Mouse (Mus musculus) erythroblast, embryonic 14.5 days (primary cell): Measurements from ENCODE around the gene Kcnk4. TPM values are rescaled to one million over a fixed set of nuclear protein-coding genes. Genes with fewer than 3 reads are reported as not detected.

ENCODE experiments used
- H3K27me3 ChIP-seq: 2 replicates; pipeline ENCODE4 v1.6.1; 2012; ENCODE audit warnings: inconsistent platforms; ENCODE audit not compliant: control insufficient read depth
- H3K36me3 ChIP-seq: 2 replicates; pipeline ENCODE4 v1.6.1; 2012; ENCODE audit warnings: mild to moderate bottlenecking, inconsistent platforms; ENCODE audit not compliant: control insufficient read depth
- H3K4me1 ChIP-seq: 2 replicates; pipeline ENCODE4 v1.6.1; 2012; ENCODE audit warnings: inconsistent platforms; ENCODE audit not compliant: control insufficient read depth
- H3K4me3 ChIP-seq: replicated peaks from 2 replicates; pipeline ENCODE3; 2012; ENCODE audit warnings: moderate library complexity, mild to moderate bottlenecking, inconsistent platforms
- H3K9me3 ChIP-seq: 2 replicates; pipeline ENCODE4 v1.6.1; 2012; ENCODE audit warnings: low read length, inconsistent platforms, mixed read lengths; ENCODE audit not compliant: control insufficient read depth
- GATA1 ChIP-seq: IDR thresholded peaks from 2 replicates; pipeline ENCODE4 v1.6.1; 2012; ENCODE audit warnings: low read length, inconsistent platforms, mixed read lengths
- TAL1 ChIP-seq: IDR thresholded peaks from 3 replicates; pipeline ENCODE4 v1.6.1; 2012; ENCODE audit warnings: low read length, inconsistent platforms, mixed read lengths
- polyA plus RNA-seq: library from polyadenylated mRNA; stranded (reverse); fragments of >175 nt; gene quantifications from 2 replicates; pipeline ENCODE4 v1.2.3, GENCODE M21; 2012

Gene Kcnk4
- polyA plus RNA-seq, 1 experiment, result not detected

GRCm38 (mm10) chr19:6939106-6940002 is 5.0 kb upstream of the Kcnk4 start:
- H3K36me3 ChIP-seq, result peaks cover 5% of the 10 kb centered on the region
- H3K4me3 ChIP-seq, result no peak overlapping the region
- H3K4me1 ChIP-seq, result peaks cover 31% of the 10 kb centered on the region
- H3K9me3 ChIP-seq, result no peaks in the 10 kb centered on the region; the same call in 1 of the 2 replicates
- peaks cover 24% of the 10 kb centered on the region for H3K27me3 ChIP-seq
- TF ChIP-seq GATA1, result no peak
- no peak for TF ChIP-seq TAL1

GRCm38 (mm10) chr19:6937541-6938465 is 3.5 kb upstream of the Kcnk4 start:
- H3K9me3 ChIP-seq, result peaks cover 10% of the 10 kb centered on the region; the same call in 1 of the 2 replicates
- no peak overlapping the region for H3K4me3 ChIP-seq
- H3K4me1 ChIP-seq, result peaks cover 27% of the 10 kb centered on the region
- H3K27me3 ChIP-seq, result peaks cover 40% of the 10 kb centered on the region
- no peak for TF ChIP-seq TAL1
- TF ChIP-seq GATA1, result no peak
- H3K36me3 ChIP-seq, result no peaks in the 10 kb centered on the region; the same call in 1 of the 2 replicates

- Histone ChIP-seq H3K36me3 (no peaks in the 10 kb centered on the region; the same call in 1 of the 2 replicates), H3K9me3 (peaks cover 10% of the 10 kb centered on the region; the same call in 1 of the 2 replicates), H3K27me3 (peaks cover 55% of the 10 kb centered on the region), H3K4me1 (peaks cover 17% of the 10 kb centered on the region), H3K4me3 (no peak overlapping the region)
- TF ChIP-seq GATA1, result no peak
These were observed 2.0 kb upstream of the Kcnk4 start for GRCm38 (mm10) chr19:6936299-6936698.

- H3K4me3 ChIP-seq, result no peak overlapping the region
- H3K27me3 ChIP-seq, result peaks cover 79% of the 10 kb centered on the region
- TF ChIP-seq TAL1 (no peak), GATA1 (no peak)
- H3K4me1 ChIP-seq, result peaks cover 5% of the 10 kb centered on the region
- H3K36me3 ChIP-seq, result no peaks in the 10 kb centered on the region; the same call in 1 of the 2 replicates
- peaks cover 10% of the 10 kb centered on the region; the same call in 1 of the 2 replicates for H3K9me3 ChIP-seq
These were observed 700 bp downstream of the Kcnk4 start for GRCm38 (mm10) chr19:6933436-6934194.

- Histone ChIP-seq H3K36me3 (no peaks in the 10 kb centered on the region), H3K4me1 (peaks cover 5% of the 10 kb centered on the region), H3K9me3 (peaks cover 10% of the 10 kb centered on the region; the same call in 1 of the 2 replicates), H3K27me3 (peaks cover 84% of the 10 kb centered on the region), H3K4me3 (no peak overlapping the region)
- no peak for TF ChIP-seq TAL1
- TF ChIP-seq GATA1, result no peak
These were observed 1.2 kb downstream of the Kcnk4 start for GRCm38 (mm10) chr19:6933102-6933435.

GRCm38 (mm10) chr19:6932018-6932417 is 2.3 kb downstream of the Kcnk4 start:
- Histone ChIP-seq H3K4me3 (no peak overlapping the region), H3K9me3 (peaks cover 13% of the 10 kb centered on the region; the same call in 1 of the 2 replicates), H3K36me3 (no peaks in the 10 kb centered on the region), H3K27me3 (peaks cover 91% of the 10 kb centered on the region), H3K4me1 (peaks cover 5% of the 10 kb centered on the region)
- no peak for TF ChIP-seq TAL1
- TF ChIP-seq GATA1, result no peak

GRCm38 (mm10) chr19:6931002-6931401 is 3.3 kb downstream of the Kcnk4 start:
- H3K9me3 ChIP-seq, result peaks cover 19% of the 10 kb centered on the region
- peaks cover 12% of the 10 kb centered on the region for H3K4me1 ChIP-seq
- H3K36me3 ChIP-seq, result no peaks in the 10 kb centered on the region
- no peak overlapping the region for H3K4me3 ChIP-seq
- peaks cover 97% of the 10 kb centered on the region for H3K27me3 ChIP-seq
- no peak for TF ChIP-seq TAL1
- no peak for TF ChIP-seq GATA1

- TF ChIP-seq TAL1 (no peak), GATA1 (no peak)
- Histone ChIP-seq H3K9me3 (peaks cover 15% of the 10 kb centered on the region), H3K36me3 (no peaks in the 10 kb centered on the region), H3K4me1 (peaks cover 22% of the 10 kb centered on the region), H3K27me3 (peaks cover 97% of the 10 kb centered on the region), H3K4me3 (no peak overlapping the region)
These were observed 6.2 kb downstream of the Kcnk4 start for GRCm38 (mm10) chr19:6928080-6928479.
